Comparison of ENCODE assay signal across 8 mouse cellular contexts in genomic region chr7:66955978-66956377, GRCm38 (mm10).
A peak's percentile ranks its signal among the peaks of the same experiment; 100 is the strongest.
DNase-seq lines count a peak whose midpoint lies in the region; ATAC-seq and TF ChIP-seq lines count a peak whose summit lies in the region.

No protein-coding gene starts in this region.

- no peak for TF ChIP-seq CTCF in gastrocnemius, adult 2 months (IDR thresholded peaks at IDR 0.05)
- TF ChIP-seq CTCF in midbrain, postnatal 0 days (IDR thresholded peaks at IDR 0.05) = no peak

- 44% methylated on average over 2 of the region's 2 CpGs for whole genome bisulfite sequencing in kidney, embryonic 15.5 days
- WGBS in midbrain, postnatal 0 days = 60% methylated on average over 2 of the region's 2 CpGs

- no peak overlapping the region for H3K9ac ChIP-seq in kidney, embryonic 15.5 days
- no peak overlapping the region for H3K9ac ChIP-seq in midbrain, postnatal 0 days (replicated peaks; ENCODE audit: low read length, poor library complexity, severe bottlenecking)

- H3K4me1 ChIP-seq in kidney, embryonic 15.5 days = peaks cover 35% of the 10 kb centered on the region
- H3K4me1 ChIP-seq in midbrain, postnatal 0 days (ENCODE audit: insufficient read depth, low read length) = no peaks in the 10 kb centered on the region

- intact Hi-C loops in gastrocnemius, adult 2 months (cut with DNase I) = no loop called here

- no peak overlapping the region for H3K4me3 ChIP-seq in gastrocnemius, adult 2 months
- no peak overlapping the region for H3K4me3 ChIP-seq in kidney, embryonic 15.5 days (replicated peaks)
- H3K4me3 ChIP-seq in midbrain, postnatal 0 days (ENCODE audit: low read depth, low read length) = no peak overlapping the region

- H3K27ac ChIP-seq in gastrocnemius, adult 2 months = peak overlapping the region; percentile 65; the same call in 1 of the 2 replicates
- peak overlapping the region; percentile 83 for H3K27ac ChIP-seq in kidney, embryonic 15.5 days
- no peak overlapping the region for H3K27ac ChIP-seq in midbrain, postnatal 0 days (ENCODE audit: low read depth, low read length)

- no peaks in the 10 kb centered on the region for H3K27me3 ChIP-seq in kidney, embryonic 15.5 days
- H3K27me3 ChIP-seq in midbrain, postnatal 0 days (ENCODE audit: insufficient read depth, low read length) = no peaks in the 10 kb centered on the region

- no peaks in the 10 kb centered on the region for H3K9me3 ChIP-seq in kidney, embryonic 15.5 days (replicated peaks)
- no peaks in the 10 kb centered on the region for H3K9me3 ChIP-seq in midbrain, postnatal 0 days (ENCODE audit: low read length)

- H3K36me3 ChIP-seq in kidney, embryonic 15.5 days = no peaks in the 10 kb centered on the region
- no peaks in the 10 kb centered on the region for H3K36me3 ChIP-seq in midbrain, postnatal 0 days (ENCODE audit: insufficient read depth, low read length)

- ATAC-seq in kidney, embryonic 15.5 days (replicated peaks; ENCODE audit: low FRiP score) = no peak; the same call in 1 of the 2 replicates
- peak; percentile 34; the same call in 1 of the 2 replicates for ATAC-seq in midbrain, postnatal 0 days (ENCODE audit: low FRiP score)

- peak; percentile 64 for DNase-seq in gastrocnemius, adult 2 months
- DNase-seq in gastrocnemius, postnatal 25 days = no peak
- DNase-seq in Muller cell, postnatal 12 days (ENCODE audit: inconsistent ontology term) = peak; percentile 52
- peak; percentile 67 to 75 for DNase-seq in heart, adult 18-20 months
- DNase-seq in midbrain, postnatal 0 days (ENCODE audit: low spot score) = peak; percentile 86
- no peak for DNase-seq in urinary bladder, postnatal 14 days (ENCODE audit: low spot score)
- no peak for DNase-seq in layer of hippocampus, postnatal 25 days (ENCODE audit: extremely low spot score in 1 of 2, low spot score in 1 of 2)

- no peak overlapping the region for H3K4me2 ChIP-seq in kidney, embryonic 15.5 days
- no peak overlapping the region for H3K4me2 ChIP-seq in midbrain, postnatal 0 days (ENCODE audit: low read depth, low read length, poor library complexity, severe bottlenecking)

Comparison
In these comparisons a context has a peak if more than half of its experiments do, and no peak if none do; other contexts are left out.
1. DNase-seq: peak in gastrocnemius, adult 2 months (single experiment), Muller cell, postnatal 12 days (single experiment), heart, adult 18-20 months (2 of 2) and midbrain, postnatal 0 days (single experiment); none in gastrocnemius, postnatal 25 days (single experiment), urinary bladder, postnatal 14 days (single experiment) and layer of hippocampus, postnatal 25 days (0 of 2).